Mouse (Mus musculus) ES-Bruce4 (cell line): ENCODE measurements around the gene Leng8. TPM values are rescaled to one million over a fixed set of nuclear protein-coding genes. Genes with fewer than 3 reads are reported as not detected.

Source experiments
- H3K27ac ChIP-seq: 2 replicates; pipeline ENCODE4 v1.5.1; 2012; ENCODE audit warnings: low read length, inconsistent platforms; ENCODE audit not compliant: insufficient read depth
- H3K27me3 ChIP-seq: 2 replicates; pipeline ENCODE4 v1.6.1; 2012; ENCODE audit warnings: mild to moderate bottlenecking, low read length, inconsistent platforms; ENCODE audit not compliant: control insufficient read depth, poor library complexity, insufficient read depth, severe bottlenecking
- H3K36me3 ChIP-seq: 2 replicates; pipeline ENCODE4 v1.6.1; 2012; ENCODE audit warnings: inconsistent platforms, mild to moderate bottlenecking, low read length, moderate library complexity; ENCODE audit not compliant: control insufficient read depth, poor library complexity, insufficient read depth, severe bottlenecking
- H3K4me1 ChIP-seq: one replicate; pipeline ENCODE4 v1.8.1; 2011; ENCODE audit warnings: low read length; ENCODE audit not compliant: control insufficient read depth, insufficient read depth
- H3K4me3 ChIP-seq: 2 replicates; pipeline ENCODE4 v1.5.1; 2011; ENCODE audit warnings: low read depth, mild to moderate bottlenecking, low read length
- H3K9ac ChIP-seq: 2 replicates; pipeline ENCODE4 v1.6.1; 2012; ENCODE audit warnings: low read depth, mild to moderate bottlenecking, inconsistent platforms; ENCODE audit not compliant: poor library complexity, severe bottlenecking
- H3K9me3 ChIP-seq: replicated peaks from 2 replicates; pipeline ENCODE4 v1.6.1; 2012; ENCODE audit warnings: mild to moderate bottlenecking, low read length, inconsistent platforms; ENCODE audit not compliant: control insufficient read depth, poor library complexity, insufficient read depth, severe bottlenecking
- CTCF ChIP-seq: IDR thresholded peaks from one replicate; pipeline ENCODE4 v1.8.1; 2011; ENCODE audit warnings: low read depth, low read length
- EP300 ChIP-seq: IDR thresholded peaks from 2 replicates; pipeline ENCODE4 v1.6.1; 2011; ENCODE audit warnings: low read depth, low read length; ENCODE audit not compliant: insufficient read depth
- POLR2A ChIP-seq: IDR thresholded peaks from one replicate; pipeline ENCODE4 v1.8.1; 2011; ENCODE audit warnings: low read length; ENCODE audit not compliant: insufficient read depth
- polyA plus RNA-seq: library from polyadenylated mRNA; stranded (reverse); fragments of >200 nt; gene quantifications from 2 replicates; pipeline ENCODE4 v1.2.4, GENCODE M21; 2011; ENCODE audit warnings: low read depth; ENCODE audit not compliant: missing spikeins, insufficient read depth, insufficient read length

Gene Leng8
- polyA plus RNA-seq, result 96.3 and 98.5 TPM in 2 replicates

DNA sequence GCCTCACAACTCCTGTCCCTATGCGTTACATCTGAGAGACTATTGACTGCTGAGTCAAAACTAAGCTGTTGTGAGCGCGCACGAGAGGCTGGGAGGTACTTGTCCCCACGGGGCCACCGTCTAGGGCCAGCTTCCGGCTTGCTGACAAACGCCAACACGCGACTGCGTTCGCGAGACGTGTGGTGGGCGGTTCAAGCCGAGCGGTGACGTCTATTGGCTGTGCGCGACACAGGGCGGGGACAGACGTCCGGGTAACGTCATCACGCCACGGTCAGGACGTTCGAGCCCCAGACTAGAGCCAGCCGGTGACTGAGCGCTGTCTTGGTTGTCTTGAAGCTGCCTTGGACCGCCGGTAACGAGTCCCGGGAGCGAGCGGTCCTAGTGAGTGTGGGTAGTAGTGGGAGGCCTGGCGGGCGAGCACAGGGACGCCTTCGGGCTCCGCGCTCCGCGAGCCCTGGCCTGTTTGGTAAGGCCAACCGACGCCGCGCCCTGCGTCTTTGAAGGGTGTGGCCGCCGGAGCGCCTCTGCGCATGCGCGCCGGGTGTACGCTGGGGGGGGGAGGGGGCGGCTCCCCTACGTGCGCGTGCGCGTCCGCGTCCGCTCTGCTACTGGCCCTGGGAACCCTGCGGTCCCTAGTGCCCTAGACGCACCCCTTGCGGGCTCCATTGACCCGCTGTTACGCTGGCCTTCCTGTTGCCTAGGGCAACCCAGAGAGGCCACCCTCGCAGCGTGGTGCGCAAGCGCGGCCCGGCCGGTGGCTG is at the start of gene Leng8:
Gene Leng8, plus strand, starts transcription at position 269 of the 761 bp plus-strand sequence.
- H3K9me3 ChIP-seq, result no peaks in the 10 kb centered on the region
- H3K4me1 ChIP-seq, result no peaks in the 10 kb centered on the region
- TF ChIP-seq CTCF, result no peak
- peak; percentile 28 for TF ChIP-seq POLR2A
- peak; percentile 71; the same call in 1 of the 2 replicates for TF ChIP-seq EP300
- H3K9ac ChIP-seq, result peak within 1 kb of the TSS; percentile 69
- peak within 1 kb of the TSS; percentile 64 for H3K27ac ChIP-seq
- H3K4me3 ChIP-seq, result peak within 1 kb of the TSS; percentile 92
- H3K27me3 ChIP-seq, result no peaks in the 10 kb centered on the region
- H3K36me3 ChIP-seq, result peaks cover 33% of the 10 kb centered on the region

- no peak overlapping the region for H3K4me3 ChIP-seq
- H3K9me3 ChIP-seq, result no peaks in the 10 kb centered on the region
- no peak overlapping the region for H3K27ac ChIP-seq
- H3K27me3 ChIP-seq, result no peaks in the 10 kb centered on the region; the same call in 1 of the 2 replicates
- no peaks in the 10 kb centered on the region for H3K4me1 ChIP-seq
- TF ChIP-seq CTCF, result no peak
- no peak for TF ChIP-seq EP300
- no peak for TF ChIP-seq POLR2A
- no peaks in the 10 kb centered on the region for H3K36me3 ChIP-seq
- no peak overlapping the region for H3K9ac ChIP-seq
Observed at GRCm38 (mm10) chr7:4087238-4087895, 49.5 kb upstream of the Leng8 start.

DNA sequence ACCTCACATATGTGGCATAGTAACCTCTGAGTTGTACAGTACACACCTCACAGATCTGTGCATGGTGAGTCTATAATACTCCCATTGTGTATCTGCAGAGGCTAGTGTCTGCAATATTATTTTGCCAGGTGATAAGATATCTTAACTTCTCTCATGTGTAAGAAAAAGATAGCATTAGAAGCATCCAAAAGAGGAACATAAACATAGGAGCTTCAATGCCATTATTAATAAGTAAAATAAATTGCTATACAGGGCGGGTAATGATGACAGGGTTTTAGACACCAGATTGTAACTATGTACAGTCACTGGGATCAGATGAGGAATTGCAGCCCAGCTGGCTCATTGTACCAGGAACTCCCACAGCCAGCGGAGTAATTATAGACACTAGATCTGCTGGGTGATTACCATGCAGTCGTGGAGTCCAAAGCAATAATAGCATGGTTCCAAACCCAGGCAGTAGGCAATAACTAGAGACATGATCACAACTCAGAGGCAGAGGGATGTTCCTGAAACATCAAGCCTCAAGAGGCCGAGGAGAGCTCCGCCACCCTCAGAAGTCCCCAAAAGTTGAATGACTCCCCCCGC is 48.9 kb upstream of the Leng8 start:
- H3K4me3 ChIP-seq, result no peak overlapping the region
- H3K4me1 ChIP-seq, result no peaks in the 10 kb centered on the region
- TF ChIP-seq EP300 (no peak), POLR2A (no peak), CTCF (no peak)
- no peak overlapping the region for H3K27ac ChIP-seq
- no peaks in the 10 kb centered on the region for H3K36me3 ChIP-seq
- H3K27me3 ChIP-seq, result no peaks in the 10 kb centered on the region; the same call in 1 of the 2 replicates
- H3K9ac ChIP-seq, result no peak overlapping the region
- no peaks in the 10 kb centered on the region for H3K9me3 ChIP-seq

DNA sequence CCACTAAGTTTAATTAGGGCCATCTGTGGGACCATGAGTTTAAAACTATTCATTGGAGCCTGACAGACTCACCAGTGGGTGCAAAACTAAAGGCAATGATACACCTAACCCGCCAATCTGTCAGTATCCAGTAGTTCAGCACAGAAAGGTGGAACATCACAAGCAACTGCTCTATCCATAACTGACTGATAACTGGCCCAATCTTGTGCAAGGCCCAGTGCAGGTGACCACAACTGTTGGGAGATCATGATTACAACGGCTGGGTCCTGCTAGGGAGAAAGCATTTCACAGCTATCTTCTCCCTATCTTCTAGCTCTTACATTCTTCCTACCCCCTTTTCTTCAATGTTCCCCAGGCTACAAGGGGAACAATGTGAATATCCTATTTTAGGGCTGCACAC is 48.2 kb upstream of the Leng8 start:
- Histone ChIP-seq H3K9me3 (no peaks in the 10 kb centered on the region), H3K27ac (no peak overlapping the region), H3K4me3 (no peak overlapping the region), H3K4me1 (no peaks in the 10 kb centered on the region), H3K27me3 (no peaks in the 10 kb centered on the region; the same call in 1 of the 2 replicates), H3K36me3 (no peaks in the 10 kb centered on the region), H3K9ac (no peak overlapping the region)
- TF ChIP-seq CTCF (no peak), EP300 (no peak), POLR2A (no peak)

DNA sequence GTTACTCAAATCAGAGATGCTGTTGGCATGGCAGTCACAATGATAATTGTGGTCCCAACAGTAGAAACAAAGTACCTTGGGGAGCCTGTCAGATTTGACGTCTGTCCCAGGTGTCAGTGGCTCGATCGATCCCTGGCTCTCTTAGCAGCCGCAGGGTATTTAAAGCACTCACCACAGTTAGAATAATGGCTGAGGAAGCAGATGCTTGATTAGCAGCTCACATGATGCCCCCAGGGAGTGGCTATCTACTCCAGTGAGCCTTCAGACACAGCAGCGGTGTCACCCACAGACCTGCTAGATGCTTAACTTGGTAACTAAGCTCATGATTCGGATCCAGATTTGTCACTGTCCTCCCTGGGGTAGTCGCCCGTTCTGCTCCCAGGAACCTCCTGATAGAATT is 45.7 kb upstream of the Leng8 start:
- H3K27me3 ChIP-seq, result no peaks in the 10 kb centered on the region
- no peak overlapping the region for H3K4me3 ChIP-seq
- no peaks in the 10 kb centered on the region for H3K4me1 ChIP-seq
- H3K36me3 ChIP-seq, result no peaks in the 10 kb centered on the region
- TF ChIP-seq CTCF, result no peak
- TF ChIP-seq POLR2A, result no peak
- TF ChIP-seq EP300, result no peak
- H3K9ac ChIP-seq, result no peak overlapping the region
- H3K27ac ChIP-seq, result no peak overlapping the region
- no peaks in the 10 kb centered on the region for H3K9me3 ChIP-seq

- Histone ChIP-seq H3K27ac (no peak overlapping the region), H3K36me3 (no peaks in the 10 kb centered on the region), H3K9me3 (no peaks in the 10 kb centered on the region), H3K4me3 (no peak overlapping the region), H3K9ac (no peak overlapping the region), H3K27me3 (no peaks in the 10 kb centered on the region), H3K4me1 (no peaks in the 10 kb centered on the region)
- no peak for TF ChIP-seq EP300
- no peak for TF ChIP-seq CTCF
- no peak for TF ChIP-seq POLR2A
Observed at GRCm38 (mm10) chr7:4098301-4098700, 38.5 kb upstream of the Leng8 start.
